ENCODE assay signal across 12 mouse cellular contexts in genomic region chr6:34729449-34730151, GRCm38 (mm10). TPM values are rescaled to one million over a fixed set of nuclear protein-coding genes. Genes with fewer than 3 reads are reported as not detected.
DNase-seq lines count a peak whose midpoint lies in the region; ATAC-seq and TF ChIP-seq lines count a peak whose summit lies in the region.
"Had no signal": no experiment of that assay in that cellular context is flagged by ENCODE, and none has a peak within 500 bp of the region (broad histone marks: within the 10 kb centered on the region; RNA-seq: fewer than 3 reads in every experiment).

No protein-coding gene starts in this region.

- H3K27ac ChIP-seq in heart, embryonic 11.5 days (ENCODE audit: low read depth, low read length), result peak overlapping the region; percentile 54
- peak overlapping the region; percentile 73 for H3K27ac ChIP-seq in kidney, embryonic 16.5 days (ENCODE audit: low read length)
- H3K27ac ChIP-seq in embryonic facial prominence, embryonic 12.5 days, result 0 out of 2 replicates have a peak overlapping the region, but pooled peaks have one; percentile 11
- H3K27ac ChIP-seq in limb, embryonic 14.5 days (replicated peaks; ENCODE audit: low read depth, low read length), result peak overlapping the region; percentile 14; the same call in 1 of the 2 replicates
- H3K27ac ChIP-seq in forebrain, embryonic 15.5 days (replicated peaks), result no peak overlapping the region
- H3K27ac ChIP-seq: forebrain, embryonic 10.5 days had no signal

- H3K9me3 ChIP-seq in heart, embryonic 11.5 days (replicated peaks; ENCODE audit: control insufficient read depth, low read length), result no peaks in the 10 kb centered on the region
- H3K9me3 ChIP-seq in kidney, embryonic 16.5 days (ENCODE audit: low read length), result peaks cover 3% of the 10 kb centered on the region; the same call in 1 of the 2 replicates
- H3K9me3 ChIP-seq in embryonic facial prominence, embryonic 12.5 days, result no peaks in the 10 kb centered on the region
- H3K9me3 ChIP-seq in limb, embryonic 14.5 days (ENCODE audit: control insufficient read depth, low read length), result no peaks in the 10 kb centered on the region; the same call in none of the 2 replicates
- H3K9me3 ChIP-seq in forebrain, embryonic 15.5 days, result no peaks in the 10 kb centered on the region

- intact Hi-C loops in heart, postnatal 25 days (cut with DNase I), result no loop called here

- H3K4me1 ChIP-seq in heart, embryonic 11.5 days (ENCODE audit: control insufficient read depth, insufficient read depth, low read length), result peaks cover 30% of the 10 kb centered on the region
- peaks cover 34% of the 10 kb centered on the region for H3K4me1 ChIP-seq in kidney, embryonic 16.5 days (ENCODE audit: insufficient read depth, low read length)
- peaks cover 50% of the 10 kb centered on the region for H3K4me1 ChIP-seq in embryonic facial prominence, embryonic 12.5 days
- H3K4me1 ChIP-seq in limb, embryonic 14.5 days (ENCODE audit: control insufficient read depth, insufficient read depth, low read length), result peaks cover 33% of the 10 kb centered on the region
- H3K4me1 ChIP-seq in forebrain, embryonic 15.5 days, result 0 out of 2 replicates have a peak, but pooled peaks cover 4% of the 10 kb centered on the region

- H3K36me3 ChIP-seq in heart, embryonic 11.5 days (ENCODE audit: control insufficient read depth, insufficient read depth, low read length), result no peaks in the 10 kb centered on the region; the same call in 1 of the 2 replicates
- H3K36me3 ChIP-seq in kidney, embryonic 16.5 days (ENCODE audit: insufficient read depth, low read length), result no peaks in the 10 kb centered on the region
- H3K36me3 ChIP-seq in embryonic facial prominence, embryonic 12.5 days, result no peaks in the 10 kb centered on the region
- H3K36me3 ChIP-seq in limb, embryonic 14.5 days (ENCODE audit: control insufficient read depth, insufficient read depth, low read length), result 0 out of 2 replicates have a peak, but pooled peaks cover 2% of the 10 kb centered on the region
- no peaks in the 10 kb centered on the region for H3K36me3 ChIP-seq in forebrain, embryonic 15.5 days
- H3K36me3 ChIP-seq: forebrain, embryonic 10.5 days had no signal

- H3K4me2 ChIP-seq in heart, embryonic 11.5 days, result no peak overlapping the region
- H3K4me2 ChIP-seq in kidney, embryonic 16.5 days (replicated peaks; ENCODE audit: low read depth, low read length), result no peak overlapping the region
- no peak overlapping the region for H3K4me2 ChIP-seq in embryonic facial prominence, embryonic 12.5 days (replicated peaks)
- H3K4me2 ChIP-seq in limb, embryonic 14.5 days (replicated peaks; ENCODE audit: low read depth, low read length, severe bottlenecking), result no peak overlapping the region
- H3K4me2 ChIP-seq in forebrain, embryonic 15.5 days (replicated peaks), result no peak overlapping the region

- ATAC-seq in heart, embryonic 11.5 days (replicated peaks; ENCODE audit: insufficient number of reproducible peaks, low FRiP score, low TSS enrichment), result no peak; the same call in 1 of the 2 replicates
- peak; percentile 39; the same call in 1 of the 2 replicates for ATAC-seq in kidney, embryonic 16.5 days (ENCODE audit: low FRiP score, low TSS enrichment)
- ATAC-seq in embryonic facial prominence, embryonic 12.5 days (ENCODE audit: insufficient number of reproducible peaks, insufficient read depth, low FRiP score, low TSS enrichment), result no peak
- no peak for ATAC-seq in limb, embryonic 14.5 days (ENCODE audit: low FRiP score, low read depth)
- no peak for ATAC-seq in erythroid progenitor cell, adult 5-6 weeks (replicated peaks; ENCODE audit: low FRiP score, poor library complexity, severe bottlenecking)
- ATAC-seq in forebrain, embryonic 15.5 days (replicated peaks), result no peak

- H3K27me3 ChIP-seq in heart, embryonic 11.5 days (ENCODE audit: control insufficient read depth, insufficient read depth, low read length), result no peaks in the 10 kb centered on the region
- H3K27me3 ChIP-seq in kidney, embryonic 16.5 days (ENCODE audit: insufficient read depth, low read length), result no peaks in the 10 kb centered on the region
- H3K27me3 ChIP-seq in embryonic facial prominence, embryonic 12.5 days, result no peaks in the 10 kb centered on the region
- H3K27me3 ChIP-seq in limb, embryonic 14.5 days (ENCODE audit: control insufficient read depth, insufficient read depth, low read length), result no peaks in the 10 kb centered on the region
- no peaks in the 10 kb centered on the region for H3K27me3 ChIP-seq in forebrain, embryonic 15.5 days

- no peak overlapping the region for H3K4me3 ChIP-seq in heart, embryonic 11.5 days (ENCODE audit: low read depth, low read length)
- no peak overlapping the region for H3K4me3 ChIP-seq in kidney, embryonic 16.5 days (ENCODE audit: low read length)
- H3K4me3 ChIP-seq in embryonic facial prominence, embryonic 12.5 days, result no peak overlapping the region
- H3K4me3 ChIP-seq in limb, embryonic 14.5 days (replicated peaks; ENCODE audit: low read length), result no peak overlapping the region
- no peak overlapping the region for H3K4me3 ChIP-seq in forebrain, embryonic 15.5 days
- H3K4me3 ChIP-seq: forebrain, embryonic 10.5 days had no signal

- no peak overlapping the region for H3K9ac ChIP-seq in heart, embryonic 11.5 days (ENCODE audit: low read depth, low read length)
- no peak overlapping the region for H3K9ac ChIP-seq in kidney, embryonic 16.5 days (replicated peaks; ENCODE audit: low read length)
- H3K9ac ChIP-seq in embryonic facial prominence, embryonic 12.5 days, result no peak overlapping the region
- H3K9ac ChIP-seq in limb, embryonic 14.5 days (ENCODE audit: low read depth, low read length, severe bottlenecking), result no peak overlapping the region
- H3K9ac ChIP-seq in forebrain, embryonic 15.5 days (replicated peaks), result no peak overlapping the region

- 57% methylated on average over 8 of the region's 8 CpGs for WGBS in heart, embryonic 11.5 days (ENCODE audit: insufficient replicate concordance)
- 15% methylated on average over 8 of the region's 8 CpGs for whole genome bisulfite sequencing in kidney, embryonic 16.5 days
- 55% methylated on average over 8 of the region's 8 CpGs for WGBS in embryonic facial prominence, embryonic 12.5 days
- 54% methylated on average over 8 of the region's 8 CpGs for WGBS in limb, embryonic 14.5 days
- WGBS in forebrain, embryonic 15.5 days, result 91% methylated on average over 8 of the region's 8 CpGs

- no peak for TF ChIP-seq POLR2A in limb, embryonic 14.5 days (IDR thresholded peaks at IDR 0.05; ENCODE audit: borderline replicate concordance, extremely low read depth, insufficient read depth, insufficient read length)

- no peak for DNase-seq in heart, postnatal 25 days (ENCODE audit: low spot score)
- no peak for DNase-seq in kidney, postnatal 36 days
- no peak for DNase-seq in limb, embryonic 14.5 days (ENCODE audit: low spot score)
- DNase-seq: adrenal gland, adult 2 months; B cell, adult 2 months; cerebellum, adult 8-10 months had no signal

RNA-seq across cellular contexts. Expression of gene Agbl3, which starts 50.6 kb away (rescaled TPM):
- 4.0 and 4.7 TPM in 2 replicates for polyA plus RNA-seq in heart, embryonic 11.5 days (2014; fragmentation: Nextera tagmentation; extraction: Ambion mirVana)
- total RNA-seq in heart, postnatal 25 days (2021), result 1 to 10 TPM; 3.2 to 3.9 TPM
- 4.7 TPM in 2 replicates for polyA plus RNA-seq in kidney, embryonic 16.5 days (2015; fragmentation: Nextera tagmentation; extraction: Ambion mirVana)
- 9.4 and 9.8 TPM in 2 replicates for polyA plus RNA-seq in embryonic facial prominence, embryonic 12.5 days (2016; fragmentation: Nextera tagmentation; extraction: Ambion mirVana)
- polyA plus RNA-seq in limb, embryonic 14.5 days (2012; rRNA removed), result 10.7 and 11.3 TPM in 2 replicates
- 8.2 and 10.0 TPM in 2 replicates for polyA plus RNA-seq in limb, embryonic 14.5 days (2014; fragmentation: Nextera tagmentation; extraction: Ambion mirVana)
- total RNA-seq in erythroid progenitor cell, adult 5-6 weeks (2015; ENCODE audit: low replicate concordance), result 4.2 and 15.1 TPM in 2 replicates
- 8.6 TPM in 1 of 2 replicates, not detected in the other for total RNA-seq in erythroid progenitor cell, adult 5-6 weeks (2017; ENCODE audit: low replicate concordance)
- 8.9 and 10.9 TPM in 2 replicates for polyA plus RNA-seq in forebrain, embryonic 15.5 days (2015; fragmentation: Nextera tagmentation; extraction: Ambion mirVana)
